Mouse (Mus musculus) intestine, embryonic 14.5 days (tissue): ENCODE results near the gene Serpinb9b. TPM values are rescaled to one million over a fixed set of nuclear protein-coding genes. Genes with fewer than 3 reads are reported as not detected.

Experiments
- polyA plus RNA-seq: library from polyadenylated mRNA; unstranded; fragments of >200 nt; fragmentation: Nextera tagmentation; extraction: Ambion mirVana; gene quantifications from 2 replicates; pipeline ENCODE4 v1.2.1, GENCODE M21; 2014

Gene Serpinb9b
- polyA plus RNA-seq, 1 experiment from 2014 or later, result 0.12 TPM

Other genes starting within 250 kb of the Serpinb9b start
- not detected in 2 replicates for gene Mylk4, start 243.5 kb upstream of the Serpinb9b start, polyA plus RNA-seq
- gene Wrnip1, start 225.4 kb upstream of the Serpinb9b start, polyA plus RNA-seq, result 16.7 and 20.7 TPM in 2 replicates
- gene D930007J09Rik, start 224.6 kb upstream of the Serpinb9b start, polyA plus RNA-seq, result not detected in 2 replicates
- gene Serpinb1a, start 176.2 kb upstream of the Serpinb9b start, polyA plus RNA-seq, result 62.5 and 81.2 TPM in 2 replicates
- gene Serpinb1c, start 129.2 kb upstream of the Serpinb9b start, polyA plus RNA-seq, result not detected in 2 replicates
- 3.9 and 4.6 TPM in 2 replicates for gene Serpinb6b, start 62.2 kb upstream of the Serpinb9b start, polyA plus RNA-seq
- gene Serpinb9, start 24.2 kb upstream of the Serpinb9b start, polyA plus RNA-seq, result 10.8 and 12.5 TPM in 2 replicates
- gene Serpinb1b, start 51.2 kb downstream of the Serpinb9b start, polyA plus RNA-seq, result 0.34 TPM in 1 of 2 replicates, not detected in the other
- gene Serpinb9c, start 132.3 kb downstream of the Serpinb9b start, polyA plus RNA-seq, result not detected in 2 replicates
- not detected in 2 replicates for gene Serpinb9d, start 165.5 kb downstream of the Serpinb9b start, polyA plus RNA-seq
- not detected in 2 replicates for gene Serpinb9e, start 222.2 kb downstream of the Serpinb9b start, polyA plus RNA-seq